Mouse (Mus musculus) embryonic fibroblast, embryonic 13.5 days (primary cell): ENCODE data around the gene Clns1a. TPM values are rescaled to one million over a fixed set of nuclear protein-coding genes. Genes with fewer than 3 reads are reported as not detected.

Experiments
- H3K27ac ChIP-seq: 2 replicates; pipeline ENCODE4 v1.5.1; 2012; ENCODE audit warnings: low read length, control low read depth, inconsistent platforms; ENCODE audit not compliant: insufficient read depth
- H3K4me1 ChIP-seq: 2 replicates; pipeline ENCODE4 v1.6.1; 2011; ENCODE audit warnings: low read length; ENCODE audit not compliant: control insufficient read depth, insufficient read depth
- H3K4me3 ChIP-seq: 2 replicates; pipeline ENCODE4 v1.5.1; 2011; ENCODE audit warnings: mild to moderate bottlenecking, control low read depth, low read length; ENCODE audit not compliant: insufficient read depth
- CTCF ChIP-seq: IDR thresholded peaks from 2 replicates; pipeline ENCODE4 v1.5.1; 2011; ENCODE audit warnings: mild to moderate bottlenecking, control low read depth, low read length, moderate library complexity, borderline replicate concordance; ENCODE audit not compliant: insufficient read depth
- POLR2A ChIP-seq: IDR thresholded peaks from 2 replicates; pipeline ENCODE4 v1.6.1; 2011; ENCODE audit warnings: low read depth, mild to moderate bottlenecking, control low read depth, low read length, moderate library complexity
- polyA plus RNA-seq: library from polyadenylated mRNA; stranded (reverse); fragments of >200 nt; gene quantifications from 2 replicates; pipeline ENCODE4 v1.2.4, GENCODE M21; 2011; ENCODE audit warnings: low read depth; ENCODE audit not compliant: missing spikeins, insufficient read length

Gene Clns1a
- polyA plus RNA-seq, 1 experiment, result 97.2 TPM

DNA sequence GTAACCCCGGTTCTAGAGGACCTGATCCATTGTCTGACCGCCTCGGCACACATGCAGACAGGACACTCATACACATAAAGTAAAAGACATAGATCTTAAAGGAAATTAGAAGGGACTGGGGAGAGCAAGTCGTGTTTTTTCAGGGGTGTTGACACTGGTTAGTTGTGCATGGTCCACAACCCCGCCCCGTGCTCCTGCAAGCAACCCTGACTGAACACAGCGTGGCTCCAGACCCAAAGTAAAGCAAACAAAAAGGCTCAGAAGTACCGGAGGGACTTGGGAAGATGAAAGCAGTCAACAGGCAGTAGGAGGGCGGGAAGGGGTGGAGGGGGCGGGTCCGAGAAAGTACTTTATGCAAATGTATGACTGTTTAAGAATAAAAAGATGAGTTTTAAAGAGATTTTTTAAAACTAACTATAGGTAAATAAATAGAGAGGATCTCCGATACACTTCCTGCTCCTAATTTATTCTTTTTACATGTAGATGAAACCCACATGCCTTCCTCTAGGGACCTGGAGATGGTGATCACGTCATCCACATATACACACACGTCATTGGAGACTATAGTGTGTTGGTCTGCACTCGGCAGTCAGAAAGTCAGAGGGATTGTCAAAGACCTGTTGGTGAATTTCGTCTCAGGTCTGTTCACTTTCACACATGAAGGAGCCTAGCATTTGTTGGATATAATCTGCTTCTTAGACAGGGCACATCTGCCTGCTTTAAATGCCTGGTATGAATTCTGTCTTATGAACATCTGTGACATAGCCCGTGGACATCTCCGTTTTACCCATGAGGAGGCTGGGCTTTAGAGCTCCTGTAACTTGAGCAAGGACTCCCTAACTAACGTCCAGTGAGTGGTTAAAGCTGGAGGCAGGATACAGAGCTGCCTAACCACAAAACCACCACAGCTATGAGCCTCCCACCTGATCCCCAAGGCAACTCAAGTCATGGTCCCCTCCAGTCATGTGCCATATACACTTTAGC, 53.1 kb downstream of the Clns1a start:
- Histone ChIP-seq H3K4me3 (no peak overlapping the region), H3K27ac (no peak overlapping the region)
- TF ChIP-seq CTCF, result no peak
- TF ChIP-seq POLR2A, result no peak

DNA sequence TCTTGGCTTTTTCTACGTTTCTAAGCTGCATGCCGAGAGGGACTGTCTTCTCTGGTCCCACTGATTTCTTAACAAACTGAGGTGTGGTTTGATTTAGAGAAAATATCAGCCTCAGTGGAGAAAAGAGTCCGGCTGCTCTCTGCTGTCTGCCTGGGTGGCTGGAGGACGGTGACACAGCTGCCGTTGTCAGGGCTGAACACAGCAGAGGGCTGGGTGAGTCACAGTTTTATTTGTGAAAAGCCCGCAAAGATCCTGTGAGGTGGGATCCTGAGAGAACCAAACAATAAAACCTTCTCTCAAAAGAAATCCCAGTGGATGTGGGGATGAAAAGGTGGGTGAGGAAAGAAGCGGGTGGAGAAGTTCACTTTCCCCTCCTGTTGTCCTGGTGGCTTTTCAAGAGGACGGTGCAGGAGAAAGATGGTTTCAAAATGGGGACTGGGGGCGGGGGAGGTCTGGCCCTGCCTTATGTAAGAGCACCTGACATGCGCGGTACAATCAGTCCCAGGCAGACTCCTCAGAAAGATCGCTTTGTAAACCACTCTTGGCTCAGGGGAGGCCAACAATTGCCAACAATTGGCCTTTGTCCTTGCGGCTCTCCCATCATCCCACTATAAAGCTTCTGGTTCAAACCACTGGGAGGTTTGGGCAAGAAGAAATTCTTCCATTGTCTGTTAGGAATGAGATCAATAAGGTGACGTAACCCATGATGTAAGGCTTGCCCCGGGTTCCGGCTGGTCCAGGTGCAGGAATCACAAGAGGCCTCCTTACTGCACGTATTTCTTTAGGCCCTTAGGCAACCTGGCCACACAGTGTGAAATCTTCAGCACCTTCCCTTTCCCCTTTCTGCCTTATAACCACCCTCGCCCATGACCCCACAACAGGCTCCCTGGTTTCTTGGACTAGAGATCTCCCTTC, 60.8 kb downstream of the Clns1a start:
- no peak overlapping the region for H3K4me3 ChIP-seq
- no peaks in the 10 kb centered on the region; the same call in 1 of the 2 replicates for H3K4me1 ChIP-seq
- TF ChIP-seq CTCF (no peak), POLR2A (no peak)
- H3K27ac ChIP-seq, result no peak overlapping the region

More for the DNA sequence above, 53.1 kb downstream of the Clns1a start:
- H3K4me1 ChIP-seq, result no peaks in the 10 kb centered on the region; the same call in 1 of the 2 replicates

DNA sequence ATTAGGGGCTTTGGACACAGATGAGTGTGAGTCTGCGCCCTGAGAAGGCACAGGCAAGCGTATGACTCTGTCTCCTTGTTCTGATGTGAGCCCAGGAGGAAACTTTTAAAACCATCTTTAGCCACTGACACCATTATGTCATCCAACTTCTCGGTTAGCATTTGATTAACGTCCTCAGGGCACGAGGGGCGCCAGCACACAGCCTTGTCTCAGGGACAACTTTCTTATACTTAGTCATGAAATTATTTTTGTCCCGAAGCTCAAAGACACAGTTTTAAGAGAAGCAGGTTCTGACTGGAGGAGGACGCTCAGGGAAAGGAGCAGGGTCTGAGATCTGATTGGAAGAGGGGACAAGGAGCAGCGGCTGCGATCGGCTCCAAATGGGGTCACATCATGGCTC, 68.2 kb downstream of the Clns1a start:
- TF ChIP-seq CTCF (no peak), POLR2A (no peak)
- Histone ChIP-seq H3K4me3 (no peak overlapping the region), H3K4me1 (peaks cover 7% of the 10 kb centered on the region; the same call in 1 of the 2 replicates), H3K27ac (peak overlapping the region; percentile 58; the same call in 1 of the 2 replicates)

DNA sequence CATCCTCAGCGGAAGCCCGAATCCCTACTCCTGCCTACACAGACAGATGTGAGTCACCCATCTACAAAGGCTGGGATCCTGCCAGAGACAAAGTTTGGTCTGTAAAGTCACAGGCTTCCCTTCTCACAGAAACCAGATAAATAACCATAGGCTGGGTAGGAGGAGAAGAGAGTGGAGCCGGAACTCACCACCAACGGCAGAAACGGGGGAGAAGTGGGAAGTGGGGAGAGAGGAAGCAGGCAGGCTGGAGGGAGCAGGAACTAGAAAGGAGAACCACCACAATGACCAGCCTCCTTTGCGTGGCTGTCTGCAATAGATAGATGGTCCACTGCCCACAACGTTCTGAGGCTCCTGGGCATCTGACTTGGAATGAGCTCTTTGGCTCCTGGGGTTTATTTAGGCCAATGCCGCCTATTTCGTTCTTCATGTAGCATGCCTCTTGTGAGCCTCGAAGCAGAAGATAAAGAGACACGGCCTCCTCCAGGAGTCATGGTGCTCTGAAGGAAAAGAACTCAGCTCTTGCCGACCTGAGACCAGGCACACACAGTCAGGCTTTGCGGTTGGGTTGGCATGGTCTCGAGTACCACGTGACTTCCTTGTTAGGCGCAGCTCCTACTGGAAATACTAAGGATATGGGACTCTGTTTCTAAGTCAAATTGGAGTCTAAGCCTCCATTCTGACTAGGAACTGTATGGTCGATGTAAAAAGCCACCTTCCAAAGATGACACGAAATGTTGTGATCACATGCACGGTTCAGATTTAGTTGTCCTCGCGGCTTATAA, 68.9 kb downstream of the Clns1a start:
- H3K4me1 ChIP-seq, result peaks cover 7% of the 10 kb centered on the region; the same call in 1 of the 2 replicates
- H3K4me3 ChIP-seq, result no peak overlapping the region
- TF ChIP-seq POLR2A (no peak), CTCF (no peak)
- peak overlapping the region; percentile 64 for H3K27ac ChIP-seq

DNA sequence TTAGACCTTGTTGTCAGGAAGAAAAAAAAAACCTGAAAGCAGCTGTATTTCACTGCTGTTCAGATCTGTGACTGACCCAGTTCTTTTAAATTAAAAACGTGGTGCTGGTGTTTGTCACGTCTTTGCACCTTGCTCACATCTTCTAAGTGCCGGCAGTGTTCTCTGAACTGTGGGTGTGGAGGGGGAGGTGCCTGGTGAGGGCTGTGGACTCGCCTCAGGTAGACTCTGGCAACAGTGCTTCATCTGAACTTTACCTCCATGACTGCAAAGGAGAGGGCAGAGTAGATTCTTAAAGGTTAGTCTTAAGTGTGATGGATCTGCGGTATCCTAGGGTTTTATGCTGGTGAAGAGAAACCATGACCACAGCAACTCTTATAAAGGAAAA, 69.5 kb downstream of the Clns1a start:
- H3K4me3 ChIP-seq, result no peak overlapping the region
- TF ChIP-seq POLR2A (no peak), CTCF (no peak)
- H3K27ac ChIP-seq, result peak overlapping the region; percentile 37; the same call in 1 of the 2 replicates
- H3K4me1 ChIP-seq, result peaks cover 10% of the 10 kb centered on the region; the same call in 1 of the 2 replicates

DNA sequence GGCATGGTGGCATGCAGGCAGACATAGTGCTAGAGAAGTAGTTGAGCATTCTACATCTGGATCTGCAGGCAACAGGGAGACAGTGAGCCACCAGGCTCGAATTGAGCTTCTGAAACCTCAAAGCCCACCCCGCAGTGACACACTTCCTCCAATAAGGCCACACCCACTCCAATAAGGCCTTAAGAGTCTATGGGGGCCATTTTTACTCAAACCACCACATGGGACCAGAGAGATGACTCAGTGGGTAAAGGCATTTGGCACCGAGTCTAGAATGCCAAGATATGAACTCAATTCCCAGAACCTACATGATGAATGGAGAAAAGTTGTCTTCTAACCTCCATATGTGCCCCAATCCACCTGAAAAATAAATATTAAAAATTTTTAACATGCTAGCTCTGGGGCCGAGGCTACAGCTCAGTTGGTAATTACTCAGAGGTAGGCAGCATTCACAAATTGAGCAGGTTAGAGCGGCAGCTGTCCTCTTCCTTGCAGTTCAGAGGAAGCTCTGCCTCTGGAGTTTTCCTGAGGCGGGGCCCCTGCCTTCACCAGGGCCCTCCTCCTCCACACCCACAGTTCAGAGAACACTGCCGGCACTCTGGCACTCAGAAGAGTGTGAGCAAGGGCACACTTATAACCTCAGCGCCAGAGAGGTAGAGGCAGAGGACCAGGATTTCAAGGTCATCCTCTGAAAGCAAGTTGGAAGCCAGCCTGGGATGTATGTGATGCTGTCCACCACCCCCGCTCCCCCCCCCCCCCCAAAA, 70.2 kb downstream of the Clns1a start:
- peaks cover 13% of the 10 kb centered on the region; the same call in 1 of the 2 replicates for H3K4me1 ChIP-seq
- peak overlapping the region; percentile 57 for H3K27ac ChIP-seq
- no peak for TF ChIP-seq CTCF
- no peak for TF ChIP-seq POLR2A
- no peak overlapping the region for H3K4me3 ChIP-seq

DNA sequence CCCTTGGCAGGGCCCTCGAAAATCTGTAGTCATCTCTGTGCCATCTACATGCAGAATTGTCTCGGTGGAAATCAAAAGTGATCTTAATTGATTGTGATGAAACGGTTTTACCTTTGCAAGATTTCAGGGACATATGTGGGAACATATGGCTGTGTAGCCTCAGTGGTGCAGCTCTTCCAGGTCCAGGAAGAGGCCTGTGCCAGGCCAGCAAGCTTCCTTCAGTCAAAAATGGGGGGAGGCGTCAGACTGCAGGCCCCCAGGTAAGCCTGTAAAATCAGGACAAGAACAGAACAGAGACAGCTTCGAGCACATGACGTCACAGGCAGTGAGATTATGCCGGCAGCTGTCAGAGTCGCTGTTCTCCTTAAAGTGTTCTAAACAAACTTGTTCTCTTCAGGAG, 71.4 kb downstream of the Clns1a start:
- peaks cover 13% of the 10 kb centered on the region; the same call in 1 of the 2 replicates for H3K4me1 ChIP-seq
- no peak overlapping the region for H3K4me3 ChIP-seq
- H3K27ac ChIP-seq, result no peak overlapping the region
- no peak for TF ChIP-seq POLR2A
- no peak for TF ChIP-seq CTCF

DNA sequence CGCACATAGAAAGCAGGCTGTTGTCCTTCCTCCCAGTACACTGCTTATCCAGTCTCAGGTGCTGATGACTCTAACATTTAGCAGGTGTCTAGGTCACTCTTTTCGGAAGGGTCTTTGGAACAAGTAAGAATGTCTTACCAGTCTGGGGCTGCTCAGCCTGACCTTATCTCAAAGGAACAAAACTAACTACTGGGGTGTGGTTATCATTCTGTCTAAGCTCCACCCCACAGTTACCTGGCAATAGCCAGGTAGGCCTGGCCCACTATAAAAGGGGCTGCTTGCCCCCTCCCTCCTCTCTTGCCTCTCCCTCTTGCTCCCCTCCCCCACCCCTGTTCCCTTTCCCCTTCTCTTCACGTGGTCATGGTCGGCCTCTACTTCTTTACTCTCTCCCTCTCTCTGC, 72.6 kb downstream of the Clns1a start:
- TF ChIP-seq CTCF (no peak), POLR2A (no peak)
- Histone ChIP-seq H3K4me1 (peaks cover 13% of the 10 kb centered on the region; the same call in 1 of the 2 replicates), H3K27ac (no peak overlapping the region), H3K4me3 (no peak overlapping the region)

Other genes with a start within 250 kb of the Clns1a start
- gene Kctd14, start 245.3 kb upstream of the Clns1a start, polyA plus RNA-seq, result 0.70 TPM in 1 of 2 replicates, not detected in the other
- 28.4 and 39.0 TPM in 2 replicates for gene Ints4, start 215.7 kb upstream of the Clns1a start, polyA plus RNA-seq
- gene Aamdc, start 117.1 kb upstream of the Clns1a start, polyA plus RNA-seq, result 21.9 and 22.2 TPM in 2 replicates
- gene Rsf1, start 116.7 kb upstream of the Clns1a start, polyA plus RNA-seq, result 24.2 and 26.2 TPM in 2 replicates
- 0.95 and 2.1 TPM in 2 replicates for gene Aqp11, start 41.7 kb downstream of the Clns1a start, polyA plus RNA-seq
- gene Pak1, start 91.9 kb downstream of the Clns1a start, polyA plus RNA-seq, result 30.0 and 33.7 TPM in 2 replicates
- not detected in 2 replicates for gene Gdpd4, start 223.3 kb downstream of the Clns1a start, polyA plus RNA-seq